Mouse (Mus musculus): ENCODE measurements around the gene Gm11060.

The Gm11060 gene

GRCm38 (mm10) chr2:105122216-105122615 is 30.4 kb downstream of the Gm11060 start:
- no peak for DNase-seq

GRCm38 (mm10) chr2:105122886-105123285 is 31.1 kb downstream of the Gm11060 start:
- peak; percentile 29 for DNase-seq

GRCm38 (mm10) chr2:105123431-105123830 is 31.6 kb downstream of the Gm11060 start:
- no peak for DNase-seq

DNA sequence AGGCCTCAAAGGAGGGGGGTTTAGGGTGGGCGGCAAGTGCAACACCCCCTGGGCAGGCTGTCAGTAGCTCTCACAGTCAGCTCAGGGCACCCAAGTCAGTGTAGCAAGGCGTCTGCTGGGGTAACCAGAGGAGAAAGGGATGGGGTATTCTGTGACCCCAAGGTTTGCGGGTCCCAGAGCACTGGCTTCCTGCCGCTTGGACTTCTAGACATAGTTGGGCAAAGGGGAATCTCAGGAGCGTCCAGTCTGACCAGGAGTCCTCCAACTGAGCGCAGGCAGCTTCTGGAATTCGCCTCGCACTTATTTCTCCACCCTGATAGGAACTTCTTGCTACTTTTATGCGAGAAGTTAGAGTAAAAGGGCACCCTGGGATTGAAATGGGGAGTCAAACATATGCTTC is 32.1 kb downstream of the Gm11060 start:
- no peak for DNase-seq

DNA sequence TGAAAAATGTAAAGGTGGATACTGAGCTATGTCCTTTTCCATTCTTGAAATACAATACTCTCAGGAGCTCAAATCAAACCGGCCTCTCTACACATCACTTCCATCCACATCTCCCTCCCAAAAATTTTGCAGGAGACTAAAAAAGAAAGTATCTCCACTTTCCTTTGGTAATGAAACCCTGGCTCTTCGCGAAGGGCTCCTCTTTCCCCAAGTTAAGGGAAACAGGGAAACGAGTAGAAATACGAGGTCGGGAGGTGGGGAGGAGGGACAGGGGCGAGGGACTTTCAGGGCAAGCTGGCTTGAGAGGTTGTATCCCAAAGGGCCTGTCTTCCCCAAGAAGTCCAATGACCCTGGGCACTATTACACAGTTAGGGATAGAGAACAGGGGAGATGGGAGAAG is 32.6 kb downstream of the Gm11060 start:
- no peak for DNase-seq

DNA sequence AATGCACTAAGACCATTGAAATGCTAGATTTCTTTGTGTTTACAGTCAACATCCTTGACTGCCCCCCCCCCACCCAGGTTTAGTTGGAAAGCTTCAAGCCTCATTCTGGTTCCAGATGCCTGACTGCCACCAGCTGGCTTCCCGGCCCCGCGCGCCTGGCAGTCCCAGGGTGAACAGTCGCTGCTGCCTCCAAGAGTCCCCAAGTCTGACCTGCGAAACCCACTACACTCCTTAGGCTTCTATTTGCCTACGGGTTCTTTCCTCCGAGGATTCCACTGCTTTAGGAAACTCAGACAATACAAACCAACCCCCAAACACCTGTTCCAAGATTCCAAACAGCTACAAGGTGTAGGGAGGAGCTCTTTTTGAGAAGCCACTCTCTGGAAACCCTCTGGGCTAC is 33.4 kb downstream of the Gm11060 start:
- no peak for DNase-seq

DNA sequence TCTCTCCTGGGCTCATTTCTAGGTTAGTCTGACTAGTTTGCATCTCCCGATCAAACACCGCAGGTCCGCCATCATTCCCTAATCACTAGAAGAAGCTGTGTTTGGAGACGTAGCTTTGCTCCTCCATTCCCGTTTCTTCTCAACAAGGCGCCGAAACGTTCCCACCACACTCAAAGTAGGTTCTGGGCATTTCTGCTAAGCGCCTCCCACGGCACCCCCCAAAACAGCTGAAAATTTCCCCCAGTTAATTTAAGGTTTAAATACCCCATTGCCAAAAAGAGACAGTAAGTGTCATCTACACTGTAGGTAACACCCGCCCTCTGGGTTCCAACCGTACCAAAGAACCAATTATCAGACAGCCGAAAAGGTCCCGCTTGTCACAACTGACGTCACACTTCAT is 33.8 kb downstream of the Gm11060 start:
- no peak for DNase-seq

- DNase-seq: peak; percentile 27
Measured at GRCm38 (mm10) chr2:105126279-105126678, 34.5 kb downstream of the Gm11060 start, which contains the start of gene Wt1. Gene Wt1, plus strand, starts transcription at chr2:105126529.

DNA sequence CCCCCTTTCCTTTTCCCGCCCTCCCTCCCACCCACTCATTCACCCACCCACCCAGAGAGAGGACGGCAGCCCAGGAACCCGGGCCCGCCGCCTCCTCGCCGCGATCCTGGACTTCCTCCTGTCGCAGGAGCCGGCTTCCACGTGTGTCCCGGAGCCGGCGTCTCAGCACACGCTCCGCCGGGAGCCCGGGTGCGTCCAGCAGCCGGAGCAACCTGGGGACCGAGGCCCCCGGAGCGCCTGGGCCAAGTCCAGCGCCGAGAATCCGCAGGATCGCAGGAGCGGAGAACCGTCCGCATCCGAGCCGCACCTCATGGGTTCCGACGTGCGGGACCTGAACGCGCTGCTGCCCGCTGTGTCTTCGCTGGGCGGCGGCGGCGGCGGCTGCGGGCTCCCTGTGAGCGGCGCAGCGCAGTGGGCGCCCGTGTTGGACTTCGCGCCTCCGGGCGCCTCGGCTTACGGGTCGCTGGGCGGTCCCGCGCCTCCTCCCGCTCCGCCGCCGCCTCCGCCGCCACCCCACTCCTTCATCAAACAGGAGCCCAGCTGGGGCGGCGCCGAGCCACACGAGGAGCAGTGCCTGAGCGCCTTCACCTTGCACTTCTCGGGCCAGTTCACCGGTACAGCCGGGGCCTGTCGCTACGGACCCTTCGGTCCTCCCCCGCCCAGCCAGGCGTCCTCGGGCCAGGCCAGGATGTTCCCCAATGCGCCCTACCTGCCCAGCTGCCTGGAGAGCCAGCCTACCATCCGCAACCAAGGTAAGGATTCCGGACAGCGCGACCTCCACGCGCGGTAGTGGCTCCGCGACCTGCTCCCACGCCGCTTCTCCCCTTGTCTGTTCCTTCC is 35.1 kb downstream of the Gm11060 start:
- peak; percentile 43 for DNase-seq

GRCm38 (mm10) chr2:105127531-105128480 is 36.0 kb downstream of the Gm11060 start:
- DNase-seq: peak; percentile 9

- no peak for DNase-seq
Measured at GRCm38 (mm10) chr2:105128564-105128963, 36.7 kb downstream of the Gm11060 start.

- no peak for DNase-seq
Measured at GRCm38 (mm10) chr2:105130351-105131060, 38.7 kb downstream of the Gm11060 start.

DNA sequence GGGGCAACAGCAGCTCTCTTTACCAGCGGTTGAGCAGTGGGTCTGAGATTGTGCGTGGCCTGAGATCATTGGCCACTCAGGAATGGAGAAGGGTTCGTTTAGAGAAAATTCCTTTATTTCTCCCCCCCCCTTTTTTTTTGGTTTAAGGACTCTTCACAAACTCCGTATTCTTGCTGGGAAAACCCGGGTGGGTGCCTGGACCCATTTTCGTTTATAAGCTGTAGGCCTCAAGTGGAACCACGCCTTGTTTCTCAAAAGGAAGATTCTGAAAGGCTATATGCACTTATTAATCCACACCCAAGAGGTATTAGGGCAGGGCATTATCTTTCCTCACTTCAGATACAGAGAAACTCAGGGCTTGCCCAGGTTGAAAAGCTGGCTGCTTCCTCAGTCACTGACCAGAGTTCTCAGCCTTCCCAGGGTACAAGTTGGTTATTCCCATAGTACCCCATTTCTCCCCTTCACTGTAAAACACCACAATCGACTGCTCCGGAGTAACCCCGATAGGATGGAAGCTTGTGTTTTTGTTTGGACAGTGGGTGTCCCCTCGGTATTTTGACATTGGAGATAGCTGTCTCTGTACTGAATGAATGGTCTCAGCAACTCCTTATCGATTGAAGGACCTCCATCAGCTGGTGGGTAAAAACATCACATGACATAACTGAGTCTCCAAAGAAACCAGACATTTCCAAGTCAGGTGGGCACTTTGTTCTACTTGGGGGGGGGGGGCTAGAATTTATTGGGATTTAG is 39.4 kb downstream of the Gm11060 start:
- DNase-seq: no peak

DNA sequence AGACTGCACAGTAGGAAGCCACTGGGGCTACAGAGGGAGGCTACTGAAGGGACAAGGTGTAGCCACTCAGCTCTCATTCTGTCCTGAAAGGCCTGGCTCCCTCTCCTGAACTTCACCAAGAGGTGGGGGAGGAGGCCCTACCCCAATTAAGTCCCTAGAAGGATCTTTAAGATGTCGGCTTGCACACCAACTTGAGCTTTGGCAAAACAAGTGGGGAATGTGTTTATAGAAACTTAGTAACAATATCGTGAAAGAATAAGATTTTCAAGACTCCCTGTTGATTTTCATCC is 39.9 kb downstream of the Gm11060 start:
- no peak for DNase-seq

GRCm38 (mm10) chr2:105132300-105132699 is 40.5 kb downstream of the Gm11060 start:
- DNase-seq: peak; percentile 13

- peak; percentile 15 for DNase-seq
Measured at GRCm38 (mm10) chr2:105132933-105133795, 41.3 kb downstream of the Gm11060 start.

GRCm38 (mm10) chr2:105134296-105134695 is 42.5 kb downstream of the Gm11060 start:
- DNase-seq: no peak

- no peak for DNase-seq
Measured at GRCm38 (mm10) chr2:105139471-105139870, 47.7 kb downstream of the Gm11060 start.

- DNase-seq: no peak
Measured at GRCm38 (mm10) chr2:105141371-105141770, 49.6 kb downstream of the Gm11060 start.
